Mouse (Mus musculus) limb, embryonic 14.5 days (tissue): ENCODE results near the gene Ovol1. TPM values are rescaled to one million over a fixed set of nuclear protein-coding genes. Genes with fewer than 3 reads are reported as not detected.
A peak's percentile ranks its signal among the peaks of the same experiment; 100 is the strongest.

Source experiments
- ATAC-seq: fragments of 200-750 bp; cut with Nextera tagmentation; 2 replicates; pipeline ENCODE4 v1.8.0; 2017; ENCODE audit warnings: low read depth, moderate number of reproducible peaks, moderate TSS enrichment; ENCODE audit not compliant: low FRiP score
- DNase-seq: peaks from one replicate; pipeline ENCODE4 v3.0.0-alpha.2; 2015; ENCODE audit warnings: low spot score
- H3K27ac ChIP-seq: fragments of 300-500 bp; sonication (generic); replicated peaks from 2 replicates; pipeline ENCODE4 v1.5.1; 2014; ENCODE audit warnings: low read depth, mild to moderate bottlenecking, low read length, moderate library complexity, mixed read lengths
- H3K27me3 ChIP-seq: fragments of 300-500 bp; sonication (generic); 2 replicates; pipeline ENCODE4 v1.6.1; 2014; ENCODE audit warnings: low read length, mixed read lengths; ENCODE audit not compliant: control insufficient read depth, insufficient read depth
- H3K36me3 ChIP-seq: fragments of 300-500 bp; sonication (generic); 2 replicates; pipeline ENCODE4 v1.6.1; 2014; ENCODE audit warnings: mild to moderate bottlenecking, low read length, moderate library complexity, mixed read lengths; ENCODE audit not compliant: control insufficient read depth, insufficient read depth
- H3K4me1 ChIP-seq: fragments of 300-500 bp; sonication (generic); 2 replicates; pipeline ENCODE4 v1.6.1; 2014; ENCODE audit warnings: antibody characterized with exemption, low read length, mixed read lengths; ENCODE audit not compliant: control insufficient read depth, insufficient read depth
- H3K4me2 ChIP-seq: fragments of 300-500 bp; sonication (generic); replicated peaks from 2 replicates; pipeline ENCODE4 v1.6.1; 2014; ENCODE audit warnings: low read depth, mild to moderate bottlenecking, low read length, moderate library complexity; ENCODE audit not compliant: severe bottlenecking
- H3K4me3 ChIP-seq: fragments of 300-500 bp; sonication (generic); replicated peaks from 2 replicates; pipeline ENCODE4 v1.5.1; 2014; ENCODE audit warnings: low read length
- H3K9ac ChIP-seq: fragments of 300-500 bp; sonication (generic); 2 replicates; pipeline ENCODE4 v1.6.1; 2014; ENCODE audit warnings: mild to moderate bottlenecking, low read depth, low read length, moderate library complexity; ENCODE audit not compliant: severe bottlenecking
- H3K9me3 ChIP-seq: fragments of 300-500 bp; sonication (generic); 2 replicates; pipeline ENCODE4 v1.6.1; 2016; ENCODE audit warnings: low read length; ENCODE audit not compliant: control insufficient read depth
- POLR2A ChIP-seq: fragments of 200-500 bp; IDR thresholded peaks from 2 replicates; pipeline ENCODE4 v1.8.0; 2012; ENCODE audit warnings: inconsistent platforms, mild to moderate bottlenecking, moderate library complexity, borderline replicate concordance; ENCODE audit not compliant: insufficient read depth, insufficient read length; ENCODE audit errors: extremely low read depth
- WGBS: fragments of 180-500 bp; shearing (Covaris S2); extraction: QIAGEN DNeasy Blood & Tissue Kit; methylation state at CpG from one replicate; pipeline ENCODE4 v1.1.7; 2014; 5-methylcytosine and 5-hydroxymethylcytosine counted together
- polyA plus RNA-seq, 2 experiments: library from polyadenylated mRNA; depleted of rRNA in 1 of 2; stranded (reverse) in 1 of 2; unstranded in 1 of 2; fragments of >200 nt; fragmentation: Nextera tagmentation in 1 of 2; extraction: Ambion mirVana in 1 of 2; gene quantifications; 2 replicates each; pipeline versions ENCODE4 v1.2.1 to v1.2.3; 2012 to 2014

The Ovol1 gene
- polyA plus RNA-seq (2012; rRNA removed) (5.6 and 7.2 TPM in 2 replicates), polyA plus RNA-seq (2014; fragmentation: Nextera tagmentation; extraction: Ambion mirVana) (9.9 and 12.8 TPM in 2 replicates)

DNA sequence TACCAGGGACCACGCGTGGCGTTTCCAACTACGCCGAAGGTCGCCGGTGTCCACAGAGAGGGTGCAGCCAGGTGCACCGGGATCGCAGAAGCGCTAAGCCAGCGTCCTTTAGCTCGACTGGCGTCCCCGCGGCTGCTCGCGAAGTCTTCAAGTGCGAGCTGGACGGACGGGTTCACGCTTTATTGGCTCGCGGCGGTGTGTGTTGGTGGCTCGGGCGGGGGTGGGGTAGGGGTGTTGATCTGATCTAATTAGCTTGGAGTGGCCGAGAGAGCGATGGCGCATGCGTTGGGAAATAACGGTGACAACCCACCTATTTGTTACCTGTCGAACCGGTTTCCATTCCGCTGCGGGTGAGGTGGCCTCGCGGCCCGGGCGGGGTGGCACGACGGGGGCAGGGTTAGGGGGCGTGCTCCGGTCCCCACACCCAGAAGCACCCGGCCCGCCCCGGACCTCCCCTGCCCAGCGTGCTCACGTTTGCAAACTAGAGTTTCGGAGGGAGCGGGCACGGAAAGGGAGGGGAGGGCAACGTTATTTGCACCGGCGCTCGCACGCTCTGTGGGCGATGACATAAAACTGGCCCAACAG is at the start of gene Ovol1:
Ovol1 (minus strand) TSS at position 190 of the 585 bp plus-strand sequence.
- H3K9me3 ChIP-seq, result no peaks in the 10 kb centered on the region
- TF ChIP-seq POLR2A, result no peak
- peaks cover 61% of the 10 kb centered on the region for H3K27me3 ChIP-seq
- H3K4me2 ChIP-seq, result peak within 1 kb of the TSS; percentile 79
- peak within 1 kb of the TSS; percentile 45 for H3K4me3 ChIP-seq
- ATAC-seq (0 out of 2 replicates have a peak, but pooled peaks have one; percentile 26), DNase-seq (peak; percentile 12)
- H3K9ac ChIP-seq, result peak within 1 kb of the TSS; percentile 45
- H3K36me3 ChIP-seq, result no peaks in the 10 kb centered on the region
- WGBS, result under 1% methylated on average over 56 of the region's 57 CpGs
- no peak within 1 kb of the TSS for H3K27ac ChIP-seq
- peaks cover 13% of the 10 kb centered on the region; the same call in 1 of the 2 replicates for H3K4me1 ChIP-seq

DNA sequence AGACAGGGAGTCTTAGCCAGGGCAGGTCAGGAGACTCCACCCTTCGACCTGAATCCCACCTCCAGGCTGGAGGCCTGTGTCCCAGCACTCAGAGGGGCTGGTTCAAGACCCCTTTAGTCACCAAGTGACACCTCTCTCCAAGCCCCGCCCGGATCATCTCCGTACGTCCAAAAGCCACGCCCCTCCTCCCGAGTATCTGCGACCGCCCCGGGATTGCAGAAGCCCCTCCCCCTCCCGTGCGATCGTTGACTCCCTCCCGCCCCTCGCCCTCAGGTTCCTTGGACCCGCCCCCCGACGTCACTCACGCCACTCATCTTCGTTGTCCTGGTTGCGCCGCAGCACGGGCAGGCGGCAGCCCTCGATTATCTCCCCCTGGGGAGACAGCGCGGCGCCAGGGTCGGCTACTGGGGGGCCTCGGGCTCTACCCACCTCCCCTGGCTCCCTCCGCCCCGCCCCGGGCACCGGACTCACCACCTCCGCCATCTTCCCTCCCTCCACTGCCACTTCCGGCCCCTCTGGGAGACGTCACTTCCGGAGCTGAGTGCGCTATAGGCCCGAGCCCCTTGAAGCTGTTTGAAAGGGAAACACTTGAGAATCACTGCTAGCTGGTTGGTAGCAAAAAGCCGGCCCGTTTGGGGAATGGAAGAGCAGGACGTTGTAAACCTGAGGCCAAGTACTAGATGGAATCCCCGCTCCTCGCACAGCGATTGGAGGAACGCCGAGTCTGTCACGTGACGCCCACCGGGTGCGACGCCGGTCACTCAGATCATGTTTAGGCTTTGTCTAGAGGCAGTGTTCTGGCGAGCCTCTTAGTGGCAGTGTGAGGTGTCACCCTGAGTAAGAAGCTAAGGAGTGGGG is 49.3 kb upstream of the Ovol1 start, which contains the start of gene Kat5:
Kat5 (minus strand) TSS at position 691 of the 858 bp plus-strand sequence.
- WGBS, result 1% methylated on average over 48 of the region's 55 CpGs
- H3K9ac ChIP-seq, result peak within 1 kb of the TSS; percentile 85
- peak within 1 kb of the TSS; percentile 61 for H3K4me2 ChIP-seq
- H3K9me3 ChIP-seq, result no peaks in the 10 kb centered on the region
- DNase-seq (peak; percentile 91), ATAC-seq (peak; percentile 92)
- peaks cover 17% of the 10 kb centered on the region for H3K4me1 ChIP-seq
- H3K27ac ChIP-seq, result peak within 1 kb of the TSS; percentile 99
- H3K36me3 ChIP-seq, result peaks cover 42% of the 10 kb centered on the region
- no peaks in the 10 kb centered on the region for H3K27me3 ChIP-seq
- peak within 1 kb of the TSS; percentile 76 for H3K4me3 ChIP-seq
- TF ChIP-seq POLR2A, result peak; percentile 80; the same call in 1 of the 2 replicates

DNA sequence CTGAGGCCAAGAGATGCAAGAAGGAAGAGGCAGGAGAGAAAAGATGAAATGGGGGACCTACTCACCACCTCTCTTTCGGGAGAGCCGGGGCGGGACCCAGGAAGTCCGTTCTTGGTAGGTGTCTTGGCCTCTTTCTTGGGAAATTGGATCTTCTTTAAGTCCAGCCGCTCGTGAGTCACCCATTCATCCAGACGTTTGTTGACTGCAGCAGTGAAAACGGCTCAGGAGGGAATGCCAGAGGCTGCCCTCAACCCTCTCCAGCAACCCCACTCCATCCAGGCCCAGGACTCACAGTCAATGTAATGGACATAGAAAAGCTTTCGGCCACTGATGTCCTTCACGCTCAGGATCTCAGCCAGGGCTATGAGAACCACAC is 48.7 kb upstream of the Ovol1 start:
- no peak for TF ChIP-seq POLR2A
- WGBS, result 54% methylated on average over 10 of the region's 10 CpGs
- peak overlapping the region; percentile 85 for H3K9ac ChIP-seq

DNA sequence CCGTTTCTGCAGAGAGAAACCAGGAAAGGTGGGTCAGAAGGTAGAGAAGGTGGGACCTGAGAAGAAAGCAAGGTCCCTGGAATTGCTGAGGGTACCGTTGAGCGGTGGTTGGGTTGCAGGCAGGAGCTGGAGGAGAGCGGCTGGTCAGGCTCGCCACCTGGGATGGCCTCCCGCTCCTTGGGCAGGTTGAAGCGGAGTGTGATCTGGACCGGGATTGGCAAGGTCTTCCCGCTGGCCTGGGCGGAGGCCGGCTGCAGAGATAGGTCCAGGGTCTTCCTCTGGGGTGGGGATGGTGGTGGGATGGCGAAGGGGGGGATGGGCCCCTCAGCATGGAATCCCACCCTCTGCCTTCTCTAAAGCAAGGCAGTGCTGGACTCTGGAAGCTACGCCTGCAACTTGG is 48.3 kb upstream of the Ovol1 start:
- ATAC-seq (no peak), DNase-seq (no peak)
- Histone ChIP-seq H3K27ac (no peak overlapping the region), H3K9ac (no peak overlapping the region), H3K4me3 (peak overlapping the region; percentile 76), H3K4me2 (peak overlapping the region; percentile 61), H3K4me1 (peaks cover 17% of the 10 kb centered on the region), H3K36me3 (peaks cover 53% of the 10 kb centered on the region), H3K9me3 (no peaks in the 10 kb centered on the region), H3K27me3 (no peaks in the 10 kb centered on the region)
- WGBS, result 98% methylated on average over 10 of the region's 13 CpGs
- TF ChIP-seq POLR2A, result no peak

More for the DNA sequence above, 48.7 kb upstream of the Ovol1 start:
- H3K4me2 ChIP-seq, result peak overlapping the region; percentile 61
- peaks cover 48% of the 10 kb centered on the region for H3K36me3 ChIP-seq
- H3K27me3 ChIP-seq, result no peaks in the 10 kb centered on the region
- peaks cover 17% of the 10 kb centered on the region for H3K4me1 ChIP-seq
- ATAC-seq (no peak), DNase-seq (no peak)
- H3K27ac ChIP-seq, result peak overlapping the region; percentile 99
- H3K9me3 ChIP-seq, result no peaks in the 10 kb centered on the region
- peak overlapping the region; percentile 76 for H3K4me3 ChIP-seq

DNA sequence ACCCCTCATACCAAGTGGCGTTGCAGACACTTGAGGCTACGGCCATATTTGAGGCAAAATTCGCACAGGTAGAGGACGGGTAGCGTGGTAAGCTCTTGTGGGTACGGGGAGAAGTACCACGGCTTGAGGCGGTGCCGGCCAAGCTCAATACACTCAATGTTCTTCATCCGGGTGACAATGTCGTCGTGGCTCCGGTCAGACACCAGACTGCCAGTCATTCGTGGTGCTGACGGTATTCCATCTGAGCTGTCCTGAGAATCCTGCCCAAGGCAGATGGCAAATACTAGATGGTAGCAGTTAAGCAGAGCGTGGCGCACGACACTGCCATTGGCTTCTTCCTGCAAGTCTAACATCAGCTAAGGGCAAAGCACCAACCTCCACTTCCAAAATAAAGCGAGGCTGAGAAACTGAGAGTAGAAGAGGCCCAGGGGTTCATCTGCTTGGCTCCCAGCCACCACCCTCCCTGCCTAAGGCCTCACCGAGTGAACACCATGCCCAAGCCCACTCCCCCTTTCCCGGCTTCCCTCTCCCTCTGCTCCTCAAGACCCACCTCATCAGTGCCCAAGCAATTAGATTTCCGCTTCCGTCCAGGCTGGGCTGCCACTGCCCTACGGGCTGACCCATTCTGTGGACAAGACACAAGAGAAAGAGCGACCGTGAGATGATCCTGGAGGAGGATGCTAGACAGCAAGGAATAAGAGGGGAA is 47.4 kb upstream of the Ovol1 start:
- no peak overlapping the region for H3K9ac ChIP-seq
- H3K4me2 ChIP-seq, result no peak overlapping the region
- H3K36me3 ChIP-seq, result peaks cover 61% of the 10 kb centered on the region
- DNase-seq (no peak), ATAC-seq (no peak)
- H3K9me3 ChIP-seq, result no peaks in the 10 kb centered on the region
- no peak overlapping the region for H3K4me3 ChIP-seq
- H3K27me3 ChIP-seq, result no peaks in the 10 kb centered on the region
- no peak overlapping the region for H3K27ac ChIP-seq
- TF ChIP-seq POLR2A, result no peak
- peaks cover 22% of the 10 kb centered on the region for H3K4me1 ChIP-seq
- 95% methylated on average over 26 of the region's 26 CpGs for WGBS
